Mouse (Mus musculus): Measurements from ENCODE around the gene Man1c1. TPM values are rescaled to one million over a fixed set of nuclear protein-coding genes. Genes with fewer than 3 reads are reported as not detected.
A peak's percentile ranks its signal among the peaks of the same experiment; 100 is the strongest.

Gene Man1c1
- total RNA-seq, 2 experiments from 2014 or later = 32.0 to 37.7 TPM

- no peak for DNase-seq
- intact Hi-C loops (cut with DNase I) = no loop called here
Observed at GRCm38 (mm10) chr4:134558570-134559113, 145.4 kb downstream of the Man1c1 start.

DNA sequence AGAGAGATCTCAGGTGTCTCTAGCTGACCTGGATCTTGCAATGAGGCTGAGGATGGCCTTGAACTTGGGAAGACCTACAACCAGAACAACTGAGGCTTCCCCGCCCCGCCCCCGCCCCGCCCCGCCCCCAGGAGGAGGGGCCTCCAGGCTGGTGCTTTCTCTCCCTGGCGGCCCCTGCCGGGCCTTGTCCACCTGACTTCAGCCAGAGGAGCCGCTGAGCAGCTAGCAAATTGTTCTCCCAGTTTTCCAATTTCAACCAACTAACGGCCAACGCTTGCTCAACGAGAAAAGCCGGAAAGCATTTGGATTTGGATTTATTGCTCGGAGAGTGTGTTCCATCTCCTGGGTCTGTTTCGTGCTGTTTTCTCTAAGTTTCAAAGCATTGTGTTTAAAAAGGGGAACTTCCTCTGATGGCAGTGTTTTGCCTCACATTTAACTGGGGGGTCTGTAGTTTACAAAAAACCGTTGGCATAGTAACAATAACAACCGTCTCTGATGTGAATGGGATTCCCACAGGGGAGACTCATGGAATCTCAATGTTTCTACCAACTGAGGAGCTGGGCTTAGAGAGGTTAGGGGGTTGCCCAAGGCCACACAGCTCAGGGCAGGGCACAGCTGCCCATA lies 146.4 kb downstream of the Man1c1 start:
- no peak for DNase-seq
- intact Hi-C loops (cut with DNase I) = no loop called here

GRCm38 (mm10) chr4:134555956-134556580 lies 148.0 kb downstream of the Man1c1 start:
- peak in 1 of 2 experiments; percentile 62 for DNase-seq
- intact Hi-C loops (cut with DNase I) = no loop called here

- intact Hi-C loops (cut with DNase I) = no loop called here
- no peak for DNase-seq
Observed at GRCm38 (mm10) chr4:134553631-134554030, 150.5 kb downstream of the Man1c1 start.

- intact Hi-C loops (cut with DNase I) = no loop called here
- DNase-seq = peak; percentile 73 to 84
Observed at GRCm38 (mm10) chr4:134551494-134552316, 152.4 kb downstream of the Man1c1 start, which contains the start of gene Selenon. TSS of gene Selenon (minus strand) at chr4:134552166.

- no peak for DNase-seq
- intact Hi-C loops (cut with DNase I) = no loop called here
Observed at GRCm38 (mm10) chr4:134549899-134550298, 154.2 kb downstream of the Man1c1 start.

DNA sequence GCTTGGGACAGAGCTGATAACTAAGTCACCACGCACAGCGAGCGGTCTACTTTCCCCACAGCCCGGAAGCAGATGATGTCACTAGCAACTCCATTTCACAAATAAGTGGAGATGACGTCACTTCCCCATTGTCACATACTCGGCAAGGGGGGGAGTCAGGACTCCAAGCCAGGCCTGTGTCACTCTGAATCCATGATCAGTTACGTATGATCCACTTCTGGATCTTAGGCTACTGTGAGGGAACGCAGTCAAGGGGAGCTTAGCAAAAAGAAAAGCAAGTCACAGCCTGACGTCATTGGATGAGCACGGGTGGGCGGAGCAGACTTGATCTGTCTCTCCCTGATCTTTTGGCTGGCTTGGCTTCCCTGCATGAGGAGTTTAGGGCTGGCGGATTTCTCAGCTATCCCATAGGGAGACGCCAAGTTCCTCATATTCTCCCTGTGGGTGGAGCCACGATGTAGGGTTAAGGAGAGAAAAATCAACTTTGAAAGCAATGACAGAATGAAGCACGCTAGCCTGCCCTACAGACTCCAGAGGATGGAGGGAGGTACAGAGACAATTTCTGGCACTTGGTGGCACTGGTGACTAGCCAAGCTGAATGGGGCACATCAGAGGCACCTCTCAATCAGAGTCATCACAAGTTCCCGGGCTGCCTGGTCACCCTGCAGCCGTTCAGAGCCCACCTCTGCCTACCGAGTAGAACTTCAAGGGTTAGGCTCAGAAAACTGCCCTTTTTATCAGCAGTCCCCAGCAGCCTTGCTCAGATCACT lies 155.7 kb downstream of the Man1c1 start:
- DNase-seq = peak; percentile 61 to 66
- intact Hi-C loops (cut with DNase I) = no loop called here

GRCm38 (mm10) chr4:134546814-134547705 lies 157.0 kb downstream of the Man1c1 start:
- DNase-seq = peak; percentile 40 to 51
- intact Hi-C loops (cut with DNase I) = no loop called here

DNA sequence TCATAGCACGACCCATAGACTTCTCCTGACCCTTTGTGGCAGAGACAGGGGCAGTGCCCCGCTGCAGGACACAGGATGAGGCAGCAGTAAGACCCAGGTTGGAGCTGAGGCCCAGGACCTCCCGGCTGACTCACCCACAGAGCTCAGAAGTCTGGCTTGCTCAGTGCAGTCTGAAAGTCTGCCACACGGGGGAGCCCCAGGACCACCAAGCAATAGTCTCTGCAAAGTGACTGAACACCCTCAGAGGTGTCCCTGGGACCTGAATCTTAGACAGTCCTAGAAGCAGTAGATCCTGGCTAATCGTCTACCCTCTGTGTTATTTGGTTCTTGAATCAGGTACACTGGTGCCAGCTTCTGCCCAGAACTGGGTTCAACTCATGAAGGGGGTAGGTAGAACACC lies 160.8 kb downstream of the Man1c1 start:
- peak; percentile 94 to 98 for DNase-seq
- intact Hi-C loops (cut with DNase I) = loop anchor here (1.0 to 5.0 kb wide), 3 partner anchors 171 to 339 kb away; no protein-coding TSS in a partner anchor

DNA sequence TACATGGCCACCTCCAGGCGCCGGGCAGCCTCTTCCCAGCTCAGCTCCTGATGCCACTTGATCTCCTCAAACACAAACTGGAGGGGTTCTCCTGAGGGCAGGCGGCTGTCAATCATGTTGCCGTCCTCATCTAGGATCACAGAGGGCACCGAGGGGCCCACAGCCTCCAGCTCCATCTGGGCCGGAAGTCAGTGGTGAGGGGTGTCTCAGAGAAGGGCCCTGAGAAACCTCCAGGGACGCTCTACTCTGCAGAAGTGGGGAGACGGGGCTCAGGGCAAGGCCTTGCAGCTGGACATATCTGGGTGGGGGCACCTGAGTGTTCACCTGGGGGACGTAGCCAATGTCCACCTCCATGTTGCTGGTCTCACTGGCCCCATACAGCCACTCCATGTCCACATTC lies 161.4 kb downstream of the Man1c1 start:
- intact Hi-C loops (cut with DNase I) = loop anchor here (1.0 to 5.0 kb wide), 3 partner anchors 172 to 340 kb away; no protein-coding TSS in a partner anchor
- no peak for DNase-seq

GRCm38 (mm10) chr4:134538997-134539580 lies 165.0 kb downstream of the Man1c1 start:
- intact Hi-C loops (cut with DNase I) = no loop called here
- no peak for DNase-seq

GRCm38 (mm10) chr4:134535787-134536151 lies 168.3 kb downstream of the Man1c1 start:
- no peak for DNase-seq
- intact Hi-C loops (cut with DNase I) = no loop called here

GRCm38 (mm10) chr4:134534932-134535786 lies 168.9 kb downstream of the Man1c1 start, which contains the start of gene Mtfr1l:
TSS of gene Mtfr1l (minus strand) at chr4:134535387.
- DNase-seq = peak; percentile 98 to 99
- intact Hi-C loops (cut with DNase I) = no loop called here

- DNase-seq = peak; percentile 78 to 82
- intact Hi-C loops (cut with DNase I) = no loop called here
Observed at GRCm38 (mm10) chr4:134534124-134534886, 169.8 kb downstream of the Man1c1 start.

DNA sequence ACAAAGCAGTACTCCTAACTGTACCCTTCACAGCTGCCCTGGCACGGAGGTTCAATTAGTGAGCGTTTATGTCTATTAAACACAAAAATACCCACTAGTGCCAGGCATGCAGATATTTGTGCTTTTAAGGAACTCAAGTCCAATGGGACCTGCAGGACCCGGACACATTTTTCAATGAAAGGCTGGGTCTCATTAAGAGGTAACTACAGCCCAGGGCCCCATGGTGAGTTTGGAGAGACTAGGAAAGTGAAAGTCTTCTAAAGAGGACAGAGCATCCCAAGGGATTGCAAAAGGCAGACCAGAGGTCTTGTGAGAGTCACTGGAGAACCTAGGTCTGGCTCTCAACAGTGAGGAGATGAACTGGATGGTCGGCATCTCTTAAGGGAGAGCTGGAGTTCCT lies 170.7 kb downstream of the Man1c1 start:
- intact Hi-C loops (cut with DNase I) = loop anchor here (2.0 kb wide), 1 partner anchor 17 kb away; no protein-coding TSS in a partner anchor
- no peak for DNase-seq

- intact Hi-C loops (cut with DNase I) = loop anchor here (2.0 kb wide), 1 partner anchor 16 kb away; no protein-coding TSS in a partner anchor
Observed at GRCm38 (mm10) chr4:134532928-134533327, 171.2 kb downstream of the Man1c1 start.

DNA sequence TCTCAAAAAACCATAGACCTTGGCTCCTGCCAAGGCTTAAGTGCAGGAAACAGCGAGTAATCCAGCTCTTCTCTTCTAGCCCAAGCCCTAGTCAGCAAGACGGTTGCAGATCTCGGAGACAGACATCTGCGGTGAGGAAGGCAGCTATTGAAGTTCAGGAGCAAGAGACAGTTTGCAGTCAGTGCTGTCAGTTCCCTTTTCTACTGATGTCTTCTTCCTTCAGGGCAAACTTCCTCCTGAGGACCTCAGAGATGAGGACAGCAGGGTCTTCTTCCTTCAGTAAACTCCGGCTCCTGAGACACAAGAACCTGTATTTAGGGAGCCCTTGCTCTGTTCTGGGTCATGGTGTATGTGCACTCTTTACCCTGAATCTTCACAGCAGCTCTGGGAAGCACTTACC lies 177.9 kb downstream of the Man1c1 start:
- intact Hi-C loops (cut with DNase I) = no loop called here
- no peak for DNase-seq

More at GRCm38 (mm10) chr4:134532928-134533327, 171.2 kb downstream of the Man1c1 start:
- DNase-seq = no peak

Data from heart, postnatal 10 days (tissue).